Mouse (Mus musculus): ENCODE results near the gene Cntn1.

Cntn1 gene

DNA sequence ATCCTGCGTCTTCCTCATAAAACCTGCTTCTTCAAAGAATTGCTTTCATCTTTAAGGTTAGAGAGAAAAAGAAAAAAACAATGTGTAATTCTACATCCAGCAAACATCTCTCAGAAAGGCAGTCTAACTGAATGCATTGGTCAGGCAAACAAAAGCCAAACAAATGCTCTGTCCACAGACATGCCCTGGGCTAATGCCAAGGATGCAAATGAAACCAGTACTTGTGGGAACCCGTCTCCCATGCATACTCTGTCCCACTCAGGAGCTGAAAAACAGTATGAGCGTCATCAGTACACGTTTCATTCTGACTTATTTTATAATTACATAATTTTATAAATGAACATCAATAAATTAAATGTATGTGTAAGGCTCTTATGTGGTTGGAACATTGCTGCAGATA lies 91.0 kb downstream of the Cntn1 start:
- DNase-seq, result no peak

GRCm38 (mm10) chr15:92154921-92155320 lies 104.0 kb downstream of the Cntn1 start:
- no peak for DNase-seq

GRCm38 (mm10) chr15:92160855-92161162 lies 109.8 kb downstream of the Cntn1 start:
- no peak for DNase-seq

DNA sequence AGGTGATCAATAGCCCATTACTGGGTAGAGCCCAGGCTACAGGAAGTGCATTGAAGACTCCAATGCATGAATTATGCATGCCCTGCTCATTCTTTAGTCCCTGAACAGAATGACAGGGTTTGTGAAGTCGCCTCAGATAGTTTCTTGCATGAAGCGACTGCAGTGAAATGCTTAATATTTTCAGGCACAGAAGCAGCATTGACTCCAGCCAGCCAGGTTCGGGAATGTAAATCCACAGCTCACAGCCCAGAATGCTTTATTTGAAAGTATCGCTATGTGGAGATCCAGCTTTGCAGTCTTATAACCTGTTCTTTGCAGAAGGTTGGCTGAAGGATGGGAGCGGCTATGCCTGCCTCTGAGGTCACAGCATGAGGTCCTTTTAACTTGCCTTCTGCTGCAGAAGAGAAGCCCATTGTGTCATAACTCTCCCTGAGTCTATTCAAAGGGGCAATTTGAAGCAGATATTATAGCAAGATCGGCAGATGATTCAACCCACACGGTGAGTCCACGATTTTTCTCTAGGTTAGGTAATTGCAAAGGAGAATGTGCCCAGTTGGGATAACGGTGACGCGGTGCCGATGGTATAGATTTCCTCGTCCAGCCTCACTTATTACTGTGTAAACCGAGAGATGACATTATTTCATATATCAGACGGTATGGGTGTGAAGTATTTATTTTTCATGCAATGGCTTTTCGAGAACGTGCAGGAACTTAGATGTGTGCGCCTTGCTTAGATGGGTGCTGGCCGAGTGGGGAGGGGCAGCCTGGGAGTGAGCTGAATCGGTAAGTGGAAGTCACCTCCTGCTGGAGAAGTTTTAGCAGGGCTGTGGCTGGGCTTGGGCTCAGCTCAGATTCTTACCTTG lies 110.4 kb downstream of the Cntn1 start:
- DNase-seq, result no peak

GRCm38 (mm10) chr15:92162835-92163234 lies 111.9 kb downstream of the Cntn1 start:
- DNase-seq, result no peak

DNA sequence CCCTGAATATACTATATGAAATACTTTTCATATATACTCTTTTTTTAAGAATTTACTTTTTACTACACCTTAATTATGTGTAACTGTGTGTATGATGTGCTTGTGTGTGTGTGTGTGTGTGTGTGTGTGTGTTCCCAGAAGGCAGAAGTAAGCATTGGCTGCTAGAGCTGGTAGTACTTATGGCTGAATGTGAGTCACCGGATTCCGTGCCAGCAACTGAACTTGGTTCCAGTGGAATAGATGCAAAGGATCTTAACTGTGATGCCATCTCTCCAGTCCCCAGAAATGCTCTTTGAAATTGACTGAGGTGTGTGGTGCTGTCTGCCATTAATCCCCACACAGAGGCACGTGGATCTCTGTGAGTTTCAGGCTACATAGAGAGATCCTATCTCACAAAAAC lies 113.2 kb downstream of the Cntn1 start:
- DNase-seq, result no peak

- no peak for DNase-seq
Observed at GRCm38 (mm10) chr15:92166266-92166665, 115.3 kb downstream of the Cntn1 start.

GRCm38 (mm10) chr15:92175739-92176138 lies 124.8 kb downstream of the Cntn1 start:
- no peak for DNase-seq

- no peak for DNase-seq
Observed at GRCm38 (mm10) chr15:92177413-92177812, 126.4 kb downstream of the Cntn1 start.

DNA sequence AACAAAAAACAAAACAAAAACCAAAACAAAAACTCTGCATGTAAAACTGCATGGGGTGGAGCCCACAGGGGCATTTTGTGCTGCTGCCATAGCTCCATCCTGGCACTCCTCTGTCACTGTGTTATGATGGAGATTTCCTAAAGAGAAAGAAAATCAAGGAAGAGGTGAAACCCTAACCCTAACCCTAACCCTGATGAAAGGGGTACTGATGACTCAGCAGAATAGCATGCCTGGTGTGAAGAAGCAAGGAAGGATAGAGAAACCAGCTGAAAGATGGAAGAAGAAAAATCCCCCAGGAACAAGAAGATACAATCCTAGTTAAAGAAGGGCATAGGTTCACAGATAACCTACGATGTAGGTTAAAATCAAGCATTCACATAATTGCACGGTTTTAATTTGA lies 134.5 kb downstream of the Cntn1 start:
- no peak for DNase-seq

GRCm38 (mm10) chr15:92190000-92190399 lies 139.0 kb downstream of the Cntn1 start:
- DNase-seq, result no peak

DNA sequence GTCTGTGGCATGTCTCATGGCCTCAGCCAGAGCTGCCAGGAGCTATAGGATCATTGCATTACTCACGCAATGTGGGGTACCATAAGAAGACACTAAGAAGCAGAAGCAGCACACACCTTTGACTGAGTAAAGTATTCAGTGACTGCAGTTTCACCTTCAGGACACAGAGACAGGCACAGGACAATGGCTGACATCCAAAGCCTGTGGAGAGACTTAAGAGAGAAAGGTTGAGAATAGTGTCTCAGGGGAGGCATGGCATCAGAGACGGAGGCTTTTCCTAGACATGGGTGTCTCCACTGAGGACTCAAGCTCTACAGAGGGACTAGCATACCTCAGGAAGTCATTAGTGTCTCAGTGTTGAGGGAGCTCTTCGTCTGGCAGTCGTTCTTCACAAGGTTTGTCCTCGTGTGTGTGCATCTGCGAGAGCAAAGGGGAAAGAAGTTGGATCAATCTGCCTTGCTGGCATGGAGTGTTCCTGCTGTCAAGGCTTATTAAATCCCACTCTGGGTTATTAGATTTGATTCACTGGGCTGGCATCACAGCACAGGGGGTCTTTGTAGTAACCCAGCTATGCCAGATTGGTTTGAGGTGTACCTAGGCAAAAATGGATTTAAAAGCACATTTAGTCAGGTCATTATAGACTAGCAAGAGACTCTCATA lies 149.5 kb downstream of the Cntn1 start:
- DNase-seq, result no peak

GRCm38 (mm10) chr15:92206695-92207094 lies 155.7 kb downstream of the Cntn1 start:
- DNase-seq, result no peak

GRCm38 (mm10) chr15:92209778-92210177 lies 158.8 kb downstream of the Cntn1 start:
- no peak for DNase-seq

DNA sequence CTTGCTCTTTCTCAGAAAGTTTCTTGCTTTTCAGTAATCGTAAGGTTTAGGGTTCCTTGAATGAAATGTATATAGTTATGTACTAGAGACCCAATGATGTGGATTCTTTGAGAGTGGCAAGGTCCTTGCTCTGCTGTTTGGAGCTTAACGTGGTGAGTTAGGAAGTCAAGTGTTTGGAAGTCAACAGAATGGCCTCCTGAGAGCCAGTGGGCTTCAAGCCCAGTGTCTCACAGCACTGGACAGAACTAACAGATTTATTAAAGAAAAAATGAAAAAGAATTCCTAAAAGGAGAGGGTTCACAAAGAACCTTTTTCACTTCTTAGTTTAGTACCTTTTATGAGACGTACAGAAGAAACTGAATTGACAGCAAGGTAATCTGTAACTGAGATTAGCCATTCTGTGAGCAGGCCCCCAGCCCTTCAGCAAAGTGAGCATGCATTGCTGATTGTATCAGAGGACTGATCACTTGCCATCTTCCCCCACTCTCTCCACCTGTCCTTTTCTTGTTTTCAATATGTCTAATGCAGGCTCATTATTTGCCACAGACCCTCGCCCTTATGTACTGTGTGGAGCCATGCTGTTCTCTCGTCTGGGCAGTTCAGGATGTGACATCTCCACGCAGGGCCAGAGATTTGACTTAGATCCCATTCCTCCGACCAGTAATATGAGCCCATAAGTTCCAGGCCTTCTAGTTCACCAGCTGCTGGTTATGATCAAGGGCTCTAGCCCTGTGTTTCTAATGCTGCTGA lies 159.7 kb downstream of the Cntn1 start:
- DNase-seq, result no peak

DNA sequence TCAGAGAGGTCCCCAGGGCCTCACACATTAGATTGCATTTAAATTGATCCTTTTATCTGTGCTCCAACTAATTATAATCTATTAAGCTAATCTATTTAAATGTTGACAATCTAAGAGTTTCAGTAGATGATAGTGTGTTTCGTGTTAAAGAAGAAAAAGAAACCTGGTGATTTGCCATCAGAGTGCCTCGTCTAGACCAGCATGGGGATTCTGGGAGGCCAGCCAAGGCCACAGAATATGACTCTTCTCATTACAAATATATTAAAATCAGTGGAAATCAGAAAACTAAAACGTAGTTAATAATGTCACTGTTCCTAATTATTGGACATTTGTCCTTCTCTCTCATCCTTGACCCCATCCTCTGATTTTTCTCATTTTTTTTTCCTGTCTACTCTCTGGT lies 164.9 kb downstream of the Cntn1 start:
- no peak for DNase-seq

- DNase-seq, result no peak
Observed at GRCm38 (mm10) chr15:92221446-92221845, 170.5 kb downstream of the Cntn1 start.

GRCm38 (mm10) chr15:92231386-92231785 lies 180.4 kb downstream of the Cntn1 start:
- no peak for DNase-seq

DNA sequence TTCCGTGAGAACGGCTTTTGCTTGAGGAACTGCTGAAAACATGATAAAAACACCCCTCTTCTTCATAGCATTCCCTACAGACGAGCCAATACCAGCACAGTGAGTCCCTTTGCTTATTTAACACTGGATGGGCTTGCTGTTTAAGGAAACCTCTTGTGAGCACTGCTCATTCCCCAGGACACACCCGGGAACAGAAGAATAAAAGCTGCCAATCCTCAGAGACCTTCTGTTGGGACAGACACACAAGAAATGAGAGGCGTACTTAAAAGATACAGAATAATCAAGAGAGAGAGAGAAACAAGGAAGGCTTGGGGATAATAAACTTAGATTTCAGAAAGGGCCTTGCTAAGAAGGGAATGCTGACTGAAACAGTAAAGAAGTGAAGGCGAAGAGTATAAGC lies 184.9 kb downstream of the Cntn1 start:
- DNase-seq, result no peak

DNA sequence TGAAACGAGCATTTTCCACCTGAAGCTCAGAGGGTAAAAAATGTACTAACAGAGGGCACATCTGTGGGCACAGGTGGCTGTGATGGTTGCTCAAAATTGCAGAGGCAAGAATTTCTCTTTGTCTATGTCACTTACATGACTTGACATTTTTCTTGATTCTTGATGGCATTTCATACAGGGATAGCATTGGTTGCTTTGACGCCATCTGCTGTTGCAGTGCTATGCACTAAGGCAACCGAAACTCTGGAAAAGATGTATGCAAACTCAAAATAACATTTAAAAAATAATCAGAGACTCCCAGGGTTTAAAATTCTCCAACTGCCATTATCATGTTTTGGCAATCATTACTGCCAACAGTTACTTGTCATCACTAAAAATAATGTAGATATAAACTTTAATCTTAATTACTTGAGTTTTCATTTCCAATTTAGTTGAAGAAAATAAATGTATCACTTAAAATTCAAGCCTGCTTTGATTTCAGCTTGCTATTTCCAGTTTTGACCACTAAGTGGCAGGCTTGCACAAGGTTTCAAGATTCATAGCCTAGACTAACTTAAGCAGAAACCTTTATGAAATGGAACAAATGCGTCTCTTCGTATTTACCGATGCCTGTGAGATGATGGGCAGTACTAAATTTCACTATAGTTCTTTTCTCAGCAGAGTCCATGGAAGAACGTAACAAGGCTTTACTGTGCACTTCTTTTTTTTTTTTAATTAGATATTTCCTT lies 214.2 kb downstream of the Cntn1 start:
- peak; percentile 49 to 50 for DNase-seq

DNA sequence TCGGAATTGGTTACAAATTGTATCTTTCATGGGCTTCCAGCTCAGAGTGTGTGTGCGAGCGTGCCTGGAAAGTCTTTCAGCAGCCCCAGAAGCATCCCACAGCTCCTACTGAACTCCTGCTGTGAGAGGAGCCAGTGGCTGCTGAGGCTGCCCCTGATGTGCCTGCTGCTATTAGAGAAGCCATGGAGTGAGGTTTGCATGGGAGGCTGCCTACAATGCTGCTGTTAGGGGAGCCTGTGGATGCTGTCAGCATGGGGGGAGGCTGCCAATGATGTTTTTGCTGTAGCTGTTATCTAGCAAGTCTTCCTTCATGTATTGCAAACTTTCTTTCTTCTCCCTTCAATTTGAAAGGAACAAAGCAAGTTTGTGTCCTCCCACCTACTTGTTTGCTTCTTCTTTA lies 217.4 kb downstream of the Cntn1 start:
- no peak for DNase-seq

- DNase-seq, result no peak
Observed at GRCm38 (mm10) chr15:92268741-92269322, 217.9 kb downstream of the Cntn1 start.

Data from B cell, adult 2 months (primary cell).